Mouse (Mus musculus): ENCODE measurements at regions not wholly inside any gene's neighbourhood (a gene's known extent, or its start where the extent isn't known, plus 50 kb on each side); places are given as distances from the start of the nearest gene placed in this dataset.

- TF ChIP-seq ZKSCAN1 (IDR thresholded peaks at IDR 0.05; ENCODE audit: borderline replicate concordance, low read depth, low read length) (no peak), IRF4 (IDR thresholded peaks at IDR 0.05; ENCODE audit: low read depth, low read length) (no peak), CTCF (conservative IDR thresholded peaks at IDR 0.05 in 1 of 2, IDR thresholded peaks at IDR 0.05 in 1 of 2; ENCODE audit: low read depth in 2 of 2, low read length in 2 of 2) (no peak), POLR2A (IDR thresholded peaks at IDR 0.05; ENCODE audit: low read depth, low read length) (no peak), HCFC1 (IDR thresholded peaks at IDR 0.05; ENCODE audit: low read depth, low read length) (no peak), GABPA (IDR thresholded peaks at IDR 0.05; ENCODE audit: insufficient replicate concordance, low read depth, low read length) (no peak), SIN3A (IDR thresholded peaks at IDR 0.05; ENCODE audit: low read length) (no peak), ELF1 (IDR thresholded peaks at IDR 0.05; ENCODE audit: low read depth, low read length) (no peak), USF1 (IDR thresholded peaks at IDR 0.05; ENCODE audit: low read depth, low read length) (no peak), UBTF (IDR thresholded peaks at IDR 0.05; ENCODE audit: low read depth, low read length) (no peak), MAX (IDR thresholded peaks at IDR 0.05; ENCODE audit: low read length) (no peak), JUND (conservative IDR thresholded peaks at IDR 0.05; ENCODE audit: low read depth, low read length) (no peak), ZNF384 (IDR thresholded peaks at IDR 0.05; ENCODE audit: low read depth, low read length) (no peak), BHLHE40 (IDR thresholded peaks at IDR 0.05; ENCODE audit: low read depth, low read length) (no peak)
Measured at GRCm38 (mm10) chr4:94235650-94236206, 320.6 kb upstream of the Gm10306 start.
